Mouse (Mus musculus) hindbrain, embryonic 16.5 days (tissue): ENCODE data around the gene Erc2. TPM values are rescaled to one million over a fixed set of nuclear protein-coding genes. Genes with fewer than 3 reads are reported as not detected.

ENCODE experiments used
- ATAC-seq: fragments of 200-750 bp; cut with Nextera tagmentation; 2 replicates; pipeline ENCODE4 v1.8.0; 2017; ENCODE audit warnings: moderate TSS enrichment, moderate library complexity
- H3K27ac ChIP-seq: fragments of 300-500 bp; sonication (generic); 2 replicates; pipeline ENCODE4 v1.5.1; 2014; ENCODE audit warnings: low read depth, mild to moderate bottlenecking, control low read depth, low read length, moderate library complexity
- H3K27me3 ChIP-seq: fragments of 300-500 bp; sonication (generic); replicated peaks from 2 replicates; pipeline ENCODE4 v1.6.1; 2014; ENCODE audit warnings: low read length; ENCODE audit not compliant: control insufficient read depth, insufficient read depth
- H3K36me3 ChIP-seq: fragments of 300-500 bp; sonication (generic); 2 replicates; pipeline ENCODE4 v1.6.1; 2014; ENCODE audit warnings: mild to moderate bottlenecking, low read length, moderate library complexity, mixed read lengths; ENCODE audit not compliant: control insufficient read depth, insufficient read depth
- H3K4me1 ChIP-seq: fragments of 300-500 bp; sonication (generic); 2 replicates; pipeline ENCODE4 v1.6.1; 2014; ENCODE audit warnings: low read depth, low read length; ENCODE audit not compliant: control insufficient read depth, insufficient read depth
- H3K4me2 ChIP-seq: fragments of 300-500 bp; sonication (generic); 2 replicates; pipeline ENCODE4 v1.6.1; 2014; ENCODE audit warnings: mild to moderate bottlenecking, low read length, control low read depth, moderate library complexity
- H3K4me3 ChIP-seq: fragments of 300-500 bp; sonication (generic); 2 replicates; pipeline ENCODE4 v1.5.1; 2014; ENCODE audit warnings: mild to moderate bottlenecking, low read length, control low read depth, moderate library complexity
- H3K9ac ChIP-seq: fragments of 300-500 bp; sonication (generic); 2 replicates; pipeline ENCODE4 v1.6.1; 2014; ENCODE audit warnings: low read depth, mild to moderate bottlenecking, control low read depth, low read length, moderate library complexity
- H3K9me3 ChIP-seq: fragments of 300-500 bp; sonication (generic); 2 replicates; pipeline ENCODE4 v1.6.1; 2014; ENCODE audit warnings: mild to moderate bottlenecking, low read length, moderate library complexity; ENCODE audit not compliant: control insufficient read depth
- WGBS: fragments of 180-500 bp; shearing (Covaris S2); extraction: QIAGEN DNeasy Blood & Tissue Kit; methylation state at CpG from one replicate; pipeline ENCODE4 v1.1.7; 2014; 5-methylcytosine and 5-hydroxymethylcytosine counted together
- polyA plus RNA-seq: library from polyadenylated mRNA; unstranded; fragments of >200 nt; fragmentation: Nextera tagmentation; extraction: Ambion mirVana; gene quantifications from 2 replicates; pipeline ENCODE4 v1.2.1, GENCODE M21; 2015

Erc2 gene
- polyA plus RNA-seq, 1 experiment from 2014 or later, result 73.8 TPM

DNA sequence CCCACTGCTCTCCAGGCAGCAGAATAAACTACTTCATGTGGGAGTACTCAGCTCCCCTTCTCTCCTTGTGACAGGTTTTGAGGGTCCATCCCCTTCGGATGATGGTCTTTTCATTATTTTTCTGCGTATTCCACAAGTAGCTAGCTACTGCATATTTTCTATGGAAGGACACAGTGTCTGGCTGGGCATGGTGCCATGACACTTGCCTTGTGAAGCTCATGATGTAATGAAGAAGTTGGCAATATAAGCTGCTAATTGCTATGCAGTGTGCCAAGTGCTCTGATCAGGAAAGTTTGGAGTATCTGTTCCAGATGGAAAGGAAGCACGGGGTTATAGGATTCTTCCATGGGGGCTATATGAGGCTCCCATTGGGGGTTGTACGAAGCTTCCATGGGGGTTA lies 533.5 kb downstream of the Erc2 start:
- 77% methylated on average over 4 of the region's 4 CpGs for WGBS
- Histone ChIP-seq H3K4me2 (no peak overlapping the region), H3K9ac (no peak overlapping the region)

DNA sequence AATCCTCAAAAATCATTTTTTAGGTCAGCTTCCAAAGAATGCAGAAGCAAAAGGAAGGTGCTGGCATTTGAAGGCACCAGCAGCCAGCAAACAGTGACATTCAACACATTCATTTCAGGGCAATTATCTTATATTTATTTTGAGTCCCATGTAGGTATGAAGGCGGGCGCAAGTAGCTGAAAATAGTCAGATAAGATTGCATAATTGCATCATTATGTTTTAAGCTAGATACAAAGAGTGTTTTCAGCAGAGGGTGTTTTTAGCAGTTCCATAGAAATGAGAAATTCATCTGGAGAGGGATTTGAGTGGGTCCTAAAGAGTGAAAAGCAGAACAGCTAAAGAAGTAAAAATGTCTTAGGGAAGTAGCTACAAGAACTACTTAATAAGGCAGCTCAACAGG lies 538.6 kb downstream of the Erc2 start:
- H3K9me3 ChIP-seq, result no peaks in the 10 kb centered on the region
- ATAC-seq, result no peak
- 94% methylated on average over 2 of the region's 2 CpGs for WGBS
- H3K4me3 ChIP-seq, result no peak overlapping the region
- no peak overlapping the region for H3K27ac ChIP-seq
- no peaks in the 10 kb centered on the region for H3K27me3 ChIP-seq
- peaks cover 14% of the 10 kb centered on the region for H3K4me1 ChIP-seq
- H3K4me2 ChIP-seq, result no peak overlapping the region
- H3K9ac ChIP-seq, result no peak overlapping the region
- H3K36me3 ChIP-seq, result no peaks in the 10 kb centered on the region

More for the DNA sequence above, 533.5 kb downstream of the Erc2 start:
- H3K4me1 ChIP-seq, result no peaks in the 10 kb centered on the region
- H3K36me3 ChIP-seq, result no peaks in the 10 kb centered on the region
- H3K27me3 ChIP-seq, result no peaks in the 10 kb centered on the region
- no peak overlapping the region for H3K27ac ChIP-seq
- no peaks in the 10 kb centered on the region for H3K9me3 ChIP-seq
- no peak for ATAC-seq
- no peak overlapping the region for H3K4me3 ChIP-seq

DNA sequence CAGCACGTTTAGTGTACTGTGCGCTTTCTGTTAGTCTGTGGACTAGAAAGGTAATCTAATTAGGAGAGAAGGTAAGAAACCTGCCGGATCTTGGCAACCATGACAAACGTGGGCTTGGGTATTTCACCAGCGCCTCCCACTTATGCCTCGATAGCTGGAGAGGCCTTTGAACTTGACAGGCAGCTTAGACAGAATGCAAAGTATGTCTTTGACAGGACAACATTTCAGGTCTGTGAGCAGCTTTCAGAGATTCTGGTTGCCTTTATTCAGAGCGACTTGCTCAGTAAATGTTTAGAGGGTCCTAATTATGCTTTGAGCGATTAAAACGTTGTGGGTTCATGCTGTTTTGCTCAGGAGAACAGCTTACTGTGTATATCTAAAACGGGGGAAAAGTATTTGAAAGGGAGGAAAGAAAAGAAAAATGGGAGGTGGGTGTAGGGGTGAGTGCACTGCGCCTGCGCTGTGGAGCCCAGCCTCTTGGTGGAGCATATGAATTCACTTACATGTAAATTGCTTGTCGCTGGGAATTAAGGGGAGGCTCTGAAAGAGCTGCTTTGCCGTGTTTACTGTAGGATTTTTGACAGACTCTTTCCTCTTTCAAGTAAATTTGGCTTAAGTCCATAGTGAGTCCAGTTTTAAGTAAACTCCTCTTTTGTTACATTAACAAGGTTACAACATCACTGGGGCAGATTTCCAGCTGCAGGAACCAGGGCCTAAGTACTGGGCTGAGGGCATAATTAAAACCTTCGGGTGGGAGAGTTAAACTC lies 542.6 kb downstream of the Erc2 start:
- WGBS, result 28% methylated on average over 15 of the region's 15 CpGs
- H3K4me3 ChIP-seq, result no peak overlapping the region
- H3K27ac ChIP-seq, result peak overlapping the region; percentile 56
- peaks cover 14% of the 10 kb centered on the region for H3K4me1 ChIP-seq
- no peaks in the 10 kb centered on the region for H3K27me3 ChIP-seq
- H3K9ac ChIP-seq, result peak overlapping the region; percentile 43
- no peaks in the 10 kb centered on the region for H3K36me3 ChIP-seq
- H3K4me2 ChIP-seq, result peak overlapping the region; percentile 46
- ATAC-seq, result no peak; the same call in 1 of the 2 replicates
- H3K9me3 ChIP-seq, result no peaks in the 10 kb centered on the region

DNA sequence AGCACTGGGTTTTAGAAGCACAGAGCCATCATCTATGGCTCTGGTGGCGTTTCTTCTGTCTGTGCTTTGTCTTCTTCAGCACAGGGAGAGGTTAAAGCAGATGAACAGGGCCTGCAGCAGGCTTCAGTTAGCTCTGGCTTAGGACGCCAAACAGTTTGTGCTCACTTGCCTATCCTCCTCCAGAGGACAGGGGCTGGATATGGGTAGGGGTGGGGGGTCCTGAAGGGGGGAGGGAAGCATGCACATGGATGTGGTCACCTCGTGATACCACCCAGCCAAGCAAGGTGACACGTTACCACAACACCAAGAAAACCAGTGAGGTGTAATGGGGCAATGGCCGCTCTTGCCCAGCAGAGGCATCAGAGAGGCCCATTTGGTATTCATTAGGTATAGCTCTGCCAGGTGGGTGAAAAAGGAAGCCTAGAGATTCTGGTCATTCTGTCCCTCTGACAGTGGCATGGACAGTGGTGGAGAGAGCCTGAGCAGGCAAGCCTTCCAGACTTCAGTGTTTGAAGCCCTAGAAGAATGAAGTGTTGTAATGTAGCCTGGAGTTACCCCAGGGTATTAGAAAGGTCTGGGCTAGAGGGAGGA lies 543.5 kb downstream of the Erc2 start:
- 65% methylated on average over 5 of the region's 5 CpGs for WGBS

DNA sequence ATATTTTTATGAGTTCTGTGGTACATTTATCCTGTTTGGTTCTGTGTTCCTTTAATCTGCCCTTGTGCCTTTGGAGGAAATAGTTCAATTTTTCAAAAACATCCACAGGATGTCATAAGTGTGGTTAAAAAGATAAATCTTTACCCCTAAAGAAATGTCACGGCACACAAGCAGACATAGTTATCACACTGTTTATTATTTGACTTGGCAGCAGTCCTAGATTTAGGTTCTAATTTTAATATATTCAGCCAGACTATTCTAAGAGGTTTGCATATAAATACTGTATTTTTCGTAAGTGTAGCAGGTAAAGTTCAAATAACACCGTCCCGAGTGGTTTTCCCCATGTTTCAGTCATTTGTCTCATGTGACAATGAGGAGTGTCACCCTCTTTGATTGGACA lies 548.5 kb downstream of the Erc2 start:
- WGBS, result 77% methylated on average over 4 of the region's 4 CpGs
- Histone ChIP-seq H3K4me3 (no peak overlapping the region), H3K27ac (no peak overlapping the region), H3K9ac (no peak overlapping the region), H3K9me3 (no peaks in the 10 kb centered on the region), H3K36me3 (no peaks in the 10 kb centered on the region), H3K27me3 (no peaks in the 10 kb centered on the region), H3K4me1 (no peaks in the 10 kb centered on the region), H3K4me2 (no peak overlapping the region)
- ATAC-seq, result no peak

More for the DNA sequence above, 543.5 kb downstream of the Erc2 start:
- no peaks in the 10 kb centered on the region for H3K27me3 ChIP-seq
- no peak overlapping the region for H3K9ac ChIP-seq
- H3K36me3 ChIP-seq, result no peaks in the 10 kb centered on the region
- peaks cover 14% of the 10 kb centered on the region for H3K4me1 ChIP-seq
- H3K4me3 ChIP-seq, result no peak overlapping the region
- H3K4me2 ChIP-seq, result no peak overlapping the region
- H3K9me3 ChIP-seq, result no peaks in the 10 kb centered on the region
- peak overlapping the region; percentile 44; the same call in 1 of the 2 replicates for H3K27ac ChIP-seq
- ATAC-seq, result no peak

DNA sequence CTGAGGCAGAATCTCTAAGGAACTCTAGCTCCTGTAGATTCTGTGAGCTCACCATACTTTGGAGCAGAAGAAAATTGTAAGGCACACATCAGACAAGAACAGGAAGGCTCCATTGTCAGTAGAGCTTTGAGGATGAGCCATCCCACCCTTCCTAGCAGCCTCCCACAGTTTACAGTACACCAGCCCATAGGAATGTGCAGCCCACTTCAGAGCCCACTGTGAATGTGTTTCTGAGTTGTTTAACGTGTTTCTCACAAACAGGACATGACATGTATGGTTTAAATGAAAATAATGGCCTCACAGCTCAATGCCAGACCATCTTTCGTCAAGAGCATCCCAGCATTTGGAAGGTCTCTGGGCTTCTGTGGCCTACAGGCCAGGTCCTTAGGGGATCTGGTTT lies 549.1 kb downstream of the Erc2 start:
- ATAC-seq, result no peak
- Histone ChIP-seq H3K4me2 (no peak overlapping the region), H3K36me3 (no peaks in the 10 kb centered on the region), H3K9ac (no peak overlapping the region), H3K9me3 (no peaks in the 10 kb centered on the region), H3K4me1 (no peaks in the 10 kb centered on the region), H3K27me3 (no peaks in the 10 kb centered on the region), H3K27ac (no peak overlapping the region), H3K4me3 (no peak overlapping the region)
- 80% methylated on average over 2 of the region's 2 CpGs for WGBS

DNA sequence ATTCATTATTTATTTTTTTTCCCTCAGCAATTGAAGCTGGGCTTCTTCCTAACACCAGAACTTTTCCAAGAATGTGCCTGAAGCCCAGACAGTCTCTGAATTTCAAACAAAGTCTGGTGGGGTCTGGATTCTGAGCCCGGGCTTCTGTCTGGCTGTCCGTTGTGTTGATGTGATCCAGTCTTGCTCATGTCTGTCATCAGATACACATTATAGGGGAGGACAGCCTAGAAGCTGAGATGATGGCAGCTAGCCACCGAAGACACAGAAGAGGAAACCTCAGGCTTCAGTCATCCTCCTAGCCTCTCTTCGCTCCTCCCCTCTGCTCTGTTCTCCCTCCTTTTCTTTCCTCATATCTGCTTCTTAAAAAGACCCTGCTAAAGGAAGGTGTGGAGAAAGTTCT lies 551.5 kb downstream of the Erc2 start:
- H3K4me1 ChIP-seq, result no peaks in the 10 kb centered on the region
- no peak overlapping the region for H3K4me2 ChIP-seq
- ATAC-seq, result no peak
- H3K4me3 ChIP-seq, result no peak overlapping the region
- no peaks in the 10 kb centered on the region for H3K36me3 ChIP-seq
- H3K9me3 ChIP-seq, result no peaks in the 10 kb centered on the region
- 93% methylated on average over 4 of the region's 4 CpGs for WGBS
- no peak overlapping the region for H3K9ac ChIP-seq
- H3K27ac ChIP-seq, result no peak overlapping the region
- H3K27me3 ChIP-seq, result no peaks in the 10 kb centered on the region

DNA sequence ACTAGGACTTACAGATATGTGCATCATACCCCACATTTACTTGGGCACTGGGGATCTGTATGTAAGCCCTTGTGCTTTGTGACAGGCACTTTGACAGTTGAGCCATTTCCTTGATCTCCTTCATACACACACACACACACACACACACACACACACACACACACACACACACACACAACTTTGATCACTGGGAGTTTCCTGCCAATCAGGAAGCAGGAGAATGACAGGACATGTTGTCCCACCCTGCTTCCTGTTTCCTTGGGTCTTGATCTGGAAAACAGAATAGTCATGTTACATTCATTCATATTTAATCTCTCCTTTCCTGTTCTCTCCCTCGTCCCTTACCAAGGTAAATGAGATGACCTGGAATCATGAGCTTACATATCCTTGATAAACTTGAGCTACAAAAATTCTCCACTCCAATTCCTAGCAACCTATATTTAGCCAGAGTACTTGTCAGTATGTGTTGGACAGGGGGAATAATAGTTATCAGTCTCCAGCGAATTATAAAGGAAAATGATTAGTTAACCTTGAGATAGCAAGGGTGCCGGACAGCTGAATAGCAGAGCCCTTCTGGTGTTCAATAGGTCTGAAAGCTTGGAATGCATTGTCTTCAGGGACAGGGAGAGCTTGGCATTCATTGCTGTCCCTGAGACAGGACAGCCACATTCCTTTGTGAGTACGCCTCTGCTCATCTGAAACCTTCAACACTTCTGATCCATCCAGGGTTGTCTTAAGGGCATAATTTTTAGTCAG lies 559.0 kb downstream of the Erc2 start:
- no peaks in the 10 kb centered on the region for H3K9me3 ChIP-seq
- no peak overlapping the region for H3K4me3 ChIP-seq
- H3K27me3 ChIP-seq, result no peaks in the 10 kb centered on the region
- no peak overlapping the region for H3K9ac ChIP-seq
- no peak overlapping the region for H3K27ac ChIP-seq
- H3K4me2 ChIP-seq, result no peak overlapping the region
- no peak for ATAC-seq
- H3K4me1 ChIP-seq, result no peaks in the 10 kb centered on the region
- H3K36me3 ChIP-seq, result no peaks in the 10 kb centered on the region
- WGBS, result 18% methylated on average over 4 of the region's 4 CpGs

DNA sequence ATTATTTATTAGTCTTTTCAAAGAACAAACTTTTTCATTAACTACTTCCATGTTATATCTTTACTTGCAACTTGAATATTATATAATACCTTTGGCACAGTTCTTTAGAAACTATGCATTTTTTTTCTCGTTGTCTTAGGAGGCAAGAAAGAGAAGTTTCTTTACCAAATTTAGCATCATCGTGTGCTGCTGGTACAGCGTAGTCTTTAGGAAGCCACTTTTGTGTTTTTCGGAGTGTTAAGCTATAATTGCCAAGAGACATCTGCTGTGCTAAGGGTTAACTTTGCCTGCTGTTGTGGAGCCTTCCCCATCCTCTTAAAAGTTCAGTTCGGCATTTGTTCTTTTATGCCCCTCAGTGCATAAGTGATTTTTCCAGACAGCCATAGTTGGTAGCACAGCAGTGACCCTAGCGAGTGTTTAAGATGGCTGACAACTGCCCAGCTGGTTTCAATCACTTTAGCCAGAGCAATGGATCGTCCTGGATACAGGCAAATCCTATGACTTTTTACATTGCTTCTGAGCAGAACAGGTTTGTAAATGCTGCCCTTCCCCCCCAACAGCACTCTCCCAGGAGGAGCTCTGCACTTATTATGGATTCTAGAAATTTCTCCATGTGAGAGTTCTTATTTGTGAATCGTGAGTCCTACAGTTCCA lies 570.6 kb downstream of the Erc2 start:
- Histone ChIP-seq H3K27ac (no peak overlapping the region), H3K27me3 (no peaks in the 10 kb centered on the region), H3K9me3 (no peaks in the 10 kb centered on the region), H3K4me3 (no peak overlapping the region), H3K36me3 (no peaks in the 10 kb centered on the region), H3K9ac (no peak overlapping the region), H3K4me2 (no peak overlapping the region), H3K4me1 (no peaks in the 10 kb centered on the region)
- no peak for ATAC-seq
- WGBS, result 80% methylated on average over 8 of the region's 8 CpGs
